Mouse (Mus musculus): ENCODE data around the gene Plk5. TPM values are rescaled to one million over a fixed set of nuclear protein-coding genes. Genes with fewer than 3 reads are reported as not detected.
A peak's percentile ranks its signal among the peaks of the same experiment; 100 is the strongest.
"Not testable (repeated sequence)": the region's sequence is repeated elsewhere in the genome, so short reads cannot be mapped to it uniquely, and the experiment has no call there.

The Plk5 gene
- total RNA-seq, 1 experiment, result 6.0 TPM

DNA sequence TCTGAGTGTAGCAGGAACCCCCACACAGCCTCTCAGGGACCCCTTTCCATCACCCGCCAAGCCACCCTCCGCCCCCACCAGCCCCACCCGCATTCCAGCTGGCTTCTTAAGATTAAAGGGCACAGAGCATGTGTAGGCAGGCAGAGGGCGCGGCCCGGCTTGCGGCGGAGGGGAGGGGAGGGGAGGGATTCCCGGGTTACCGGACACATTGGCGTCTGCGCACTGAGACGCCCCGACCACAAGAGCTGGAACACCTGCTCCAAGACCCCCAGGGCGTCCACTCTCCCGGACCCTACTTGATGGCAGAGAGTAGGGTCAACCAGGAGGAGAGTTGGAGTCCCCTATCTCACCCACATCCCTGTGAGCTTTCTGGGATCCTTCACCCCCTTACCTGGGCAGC is 11.1 kb upstream of the Plk5 start:
- Histone ChIP-seq H3K27ac (ENCODE audit: insufficient read depth, low read depth, low read length, poor library complexity, severe bottlenecking) (no peak overlapping the region), H3K4me1 (ENCODE audit: control insufficient read depth in 2 of 2, insufficient read depth in 2 of 2, low read length in 2 of 2, poor library complexity in 1 of 2) (peaks cover 2 to 39% of the 10 kb centered on the region in 2 experiments; a peak in 3 of 4 replicates), H3K9me3 (ENCODE audit: control insufficient read depth, insufficient read depth, low read depth, low read length) (no peaks in the 10 kb centered on the region), H3K9ac (ENCODE audit: insufficient read depth, low read depth, low read length, poor library complexity, severe bottlenecking) (peak overlapping the region; percentile 33; the same call in 1 of the 2 replicates), H3K36me3 (ENCODE audit: control insufficient read depth, insufficient read depth, low read length, poor library complexity, severe bottlenecking) (no peaks in the 10 kb centered on the region), H3K4me3 (ENCODE audit: insufficient read depth in 1 of 2, low read depth in 1 of 2, low read length in 2 of 2, poor library complexity in 1 of 2, severe bottlenecking in 1 of 2) (peak overlapping the region; percentile 13 to 31; a peak in 2 of 4 replicates)
- no peak for DNase-seq (ENCODE audit: low read depth, low spot score)
- in situ Hi-C loops (cut with MboI; ENCODE audit: low sequenced_read_pairs in 2 of 2, unreplicated experiment in 2 of 2), result no loop called here
- no peak for TF ChIP-seq CHD2 (IDR thresholded peaks at IDR 0.05; ENCODE audit: low read depth, low read length)
- TF ChIP-seq ZC3H11A (IDR thresholded peaks at IDR 0.05; ENCODE audit: borderline replicate concordance, low read depth, low read length), result no peak
- no peak for TF ChIP-seq ZNF384 (IDR thresholded peaks at IDR 0.05; ENCODE audit: low read depth, low read length)
- no peak for TF ChIP-seq MAFK (IDR thresholded peaks at IDR 0.05; ENCODE audit: insufficient read depth, low read depth, low read length)
- TF ChIP-seq HCFC1 (IDR thresholded peaks at IDR 0.05; ENCODE audit: borderline replicate concordance, insufficient read depth, low read length), result no peak

DNA sequence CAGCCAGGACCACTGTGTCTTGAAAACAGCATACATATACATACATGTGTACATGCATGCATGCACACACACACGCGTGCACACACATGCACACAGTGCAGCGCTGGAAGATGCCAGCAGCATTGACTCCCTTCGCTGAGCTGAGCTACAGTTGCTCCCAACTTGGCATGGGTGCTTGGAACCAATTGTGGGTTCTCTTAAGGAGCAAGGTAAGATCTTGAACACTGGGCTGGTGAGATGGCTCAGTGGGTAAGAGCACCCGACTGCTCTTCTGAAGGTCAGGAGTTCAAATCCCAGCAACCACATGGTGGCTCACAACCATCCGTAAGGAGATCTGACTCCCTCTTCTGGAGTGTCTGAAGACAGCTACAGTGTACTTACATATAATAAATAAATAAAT is 10.3 kb upstream of the Plk5 start:
- in situ Hi-C loops (cut with MboI; ENCODE audit: low sequenced_read_pairs in 2 of 2, unreplicated experiment in 2 of 2); H3K36me3 ChIP-seq (ENCODE audit: control insufficient read depth, insufficient read depth, low read length, poor library complexity, severe bottlenecking); H3K27ac ChIP-seq (ENCODE audit: insufficient read depth, low read depth, low read length, poor library complexity, severe bottlenecking); H3K4me3 ChIP-seq (ENCODE audit: insufficient read depth in 1 of 2, low read depth in 1 of 2, low read length in 2 of 2, poor library complexity in 1 of 2, severe bottlenecking in 1 of 2); DNase-seq (ENCODE audit: low read depth, low spot score); H3K9me3 ChIP-seq (ENCODE audit: control insufficient read depth, insufficient read depth, low read depth, low read length); H3K9ac ChIP-seq (ENCODE audit: insufficient read depth, low read depth, low read length, poor library complexity, severe bottlenecking): not testable (repeated sequence)
- peaks cover 2 to 35% of the 10 kb centered on the region in 2 experiments; a peak in 3 of 4 replicates for H3K4me1 ChIP-seq (ENCODE audit: control insufficient read depth in 2 of 2, insufficient read depth in 2 of 2, low read length in 2 of 2, poor library complexity in 1 of 2)

GRCm38 (mm10) chr10:80347514-80347967 is 8.7 kb upstream of the Plk5 start:
- no peaks in the 10 kb centered on the region for H3K9me3 ChIP-seq (ENCODE audit: control insufficient read depth, insufficient read depth, low read depth, low read length)
- in situ Hi-C loops (cut with MboI; ENCODE audit: low sequenced_read_pairs in 2 of 2, unreplicated experiment in 2 of 2), result no loop called here
- no peak overlapping the region for H3K27ac ChIP-seq (ENCODE audit: insufficient read depth, low read depth, low read length, poor library complexity, severe bottlenecking)
- DNase-seq (ENCODE audit: low read depth, low spot score), result no peak
- H3K4me3 ChIP-seq (ENCODE audit: insufficient read depth in 1 of 2, low read depth in 1 of 2, low read length in 2 of 2, poor library complexity in 1 of 2, severe bottlenecking in 1 of 2), result peak overlapping the region; percentile 63 to 68
- no peaks in the 10 kb centered on the region for H3K36me3 ChIP-seq (ENCODE audit: control insufficient read depth, insufficient read depth, low read length, poor library complexity, severe bottlenecking)
- no peak for TF ChIP-seq MAFK (IDR thresholded peaks at IDR 0.05; ENCODE audit: insufficient read depth, low read depth, low read length)
- TF ChIP-seq HCFC1 (IDR thresholded peaks at IDR 0.05; ENCODE audit: borderline replicate concordance, insufficient read depth, low read length), result no peak
- no peak for TF ChIP-seq ZC3H11A (IDR thresholded peaks at IDR 0.05; ENCODE audit: borderline replicate concordance, low read depth, low read length)
- TF ChIP-seq ZNF384 (IDR thresholded peaks at IDR 0.05; ENCODE audit: low read depth, low read length), result no peak
- TF ChIP-seq CHD2 (IDR thresholded peaks at IDR 0.05; ENCODE audit: low read depth, low read length), result no peak
- H3K4me1 ChIP-seq (ENCODE audit: control insufficient read depth in 2 of 2, insufficient read depth in 2 of 2, low read length in 2 of 2, poor library complexity in 1 of 2), result peaks cover 2 to 27% of the 10 kb centered on the region in 2 experiments; a peak in 3 of 4 replicates
- peak overlapping the region; percentile 52; the same call in 1 of the 2 replicates for H3K9ac ChIP-seq (ENCODE audit: insufficient read depth, low read depth, low read length, poor library complexity, severe bottlenecking)

- H3K4me1 ChIP-seq (ENCODE audit: control insufficient read depth in 2 of 2, insufficient read depth in 2 of 2, low read length in 2 of 2, poor library complexity in 1 of 2), result peaks cover 2 to 26% of the 10 kb centered on the region in 2 experiments; a peak in 3 of 4 replicates
- H3K27ac ChIP-seq (ENCODE audit: insufficient read depth, low read depth, low read length, poor library complexity, severe bottlenecking), result no peak within 1 kb of the TSS
- H3K9ac ChIP-seq (ENCODE audit: insufficient read depth, low read depth, low read length, poor library complexity, severe bottlenecking), result peak within 1 kb of the TSS; percentile 52
- peak; percentile 59; the same call in 1 of the 2 replicates for TF ChIP-seq HCFC1 (IDR thresholded peaks at IDR 0.05; ENCODE audit: borderline replicate concordance, insufficient read depth, low read length)
- no peak for TF ChIP-seq MAFK (IDR thresholded peaks at IDR 0.05; ENCODE audit: insufficient read depth, low read depth, low read length)
- TF ChIP-seq ZC3H11A (IDR thresholded peaks at IDR 0.05; ENCODE audit: borderline replicate concordance, low read depth, low read length), result no peak
- no peak for TF ChIP-seq CHD2 (IDR thresholded peaks at IDR 0.05; ENCODE audit: low read depth, low read length)
- H3K4me3 ChIP-seq (ENCODE audit: insufficient read depth in 1 of 2, low read depth in 1 of 2, low read length in 2 of 2, poor library complexity in 1 of 2, severe bottlenecking in 1 of 2), result peak within 1 kb of the TSS; percentile 63 to 68
- no peaks in the 10 kb centered on the region for H3K36me3 ChIP-seq (ENCODE audit: control insufficient read depth, insufficient read depth, low read length, poor library complexity, severe bottlenecking)
- DNase-seq (ENCODE audit: low read depth, low spot score), result peak; percentile 60
- no peaks in the 10 kb centered on the region for H3K9me3 ChIP-seq (ENCODE audit: control insufficient read depth, insufficient read depth, low read depth, low read length)
- in situ Hi-C loops (cut with MboI; ENCODE audit: low sequenced_read_pairs in 2 of 2, unreplicated experiment in 2 of 2), result no loop called here
Observed at GRCm38 (mm10) chr10:80348244-80348781, 7.9 kb upstream of the Plk5 start, which contains the start of gene Adamtsl5. Gene Adamtsl5, minus strand, starts transcription at chr10:80348412.

GRCm38 (mm10) chr10:80348981-80349380 is 7.3 kb upstream of the Plk5 start:
- H3K4me1 ChIP-seq (ENCODE audit: control insufficient read depth in 2 of 2, insufficient read depth in 2 of 2, low read length in 2 of 2, poor library complexity in 1 of 2), result peaks cover 2 to 19% of the 10 kb centered on the region in 2 experiments; a peak in 3 of 4 replicates
- H3K9ac ChIP-seq (ENCODE audit: insufficient read depth, low read depth, low read length, poor library complexity, severe bottlenecking), result no peak overlapping the region
- in situ Hi-C loops (cut with MboI; ENCODE audit: low sequenced_read_pairs in 2 of 2, unreplicated experiment in 2 of 2), result no loop called here
- DNase-seq (ENCODE audit: low read depth, low spot score), result no peak
- no peak for TF ChIP-seq ZNF384 (IDR thresholded peaks at IDR 0.05; ENCODE audit: low read depth, low read length)
- TF ChIP-seq CHD2 (IDR thresholded peaks at IDR 0.05; ENCODE audit: low read depth, low read length), result no peak
- TF ChIP-seq MAFK (IDR thresholded peaks at IDR 0.05; ENCODE audit: insufficient read depth, low read depth, low read length), result no peak
- no peak for TF ChIP-seq HCFC1 (IDR thresholded peaks at IDR 0.05; ENCODE audit: borderline replicate concordance, insufficient read depth, low read length)
- TF ChIP-seq ZC3H11A (IDR thresholded peaks at IDR 0.05; ENCODE audit: borderline replicate concordance, low read depth, low read length), result no peak
- H3K36me3 ChIP-seq (ENCODE audit: control insufficient read depth, insufficient read depth, low read length, poor library complexity, severe bottlenecking), result no peaks in the 10 kb centered on the region
- H3K9me3 ChIP-seq (ENCODE audit: control insufficient read depth, insufficient read depth, low read depth, low read length), result no peaks in the 10 kb centered on the region
- no peak overlapping the region for H3K27ac ChIP-seq (ENCODE audit: insufficient read depth, low read depth, low read length, poor library complexity, severe bottlenecking)
- peak overlapping the region; percentile 35 to 68; a peak in 2 of 4 replicates for H3K4me3 ChIP-seq (ENCODE audit: insufficient read depth in 1 of 2, low read depth in 1 of 2, low read length in 2 of 2, poor library complexity in 1 of 2, severe bottlenecking in 1 of 2)
